Mouse (Mus musculus): ENCODE data around the gene Pick1.
"Not testable (repeated sequence)": the region's sequence is repeated elsewhere in the genome, so short reads cannot be mapped to it uniquely, and the experiment has no call there.

Gene Pick1

GRCm38 (mm10) chr15:79225780-79226179 is 3.2 kb upstream of the Pick1 start:
- DNase-seq: not testable (repeated sequence)

GRCm38 (mm10) chr15:79235268-79235667 is 6.3 kb downstream of the Pick1 start:
- no peak for DNase-seq

GRCm38 (mm10) chr15:79238036-79238435 is 9.1 kb downstream of the Pick1 start:
- DNase-seq: no peak

- no peak for DNase-seq
Observed at GRCm38 (mm10) chr15:79242574-79243233, 13.7 kb downstream of the Pick1 start.

- peak; percentile 93 for DNase-seq
Observed at GRCm38 (mm10) chr15:79243234-79244042, 14.5 kb downstream of the Pick1 start.

- DNase-seq: no peak
Observed at GRCm38 (mm10) chr15:79244071-79244893, 15.3 kb downstream of the Pick1 start.

- no peak for DNase-seq
Observed at GRCm38 (mm10) chr15:79245321-79245720, 16.3 kb downstream of the Pick1 start.

GRCm38 (mm10) chr15:79250236-79250635 is 21.3 kb downstream of the Pick1 start:
- no peak for DNase-seq

- DNase-seq: no peak
Observed at GRCm38 (mm10) chr15:79251168-79251567, 22.2 kb downstream of the Pick1 start.

- peak; percentile 54 for DNase-seq
Observed at GRCm38 (mm10) chr15:79251781-79252491, 23.0 kb downstream of the Pick1 start.

- peak; percentile 47 for DNase-seq
Observed at GRCm38 (mm10) chr15:79252580-79252979, 23.6 kb downstream of the Pick1 start.

- DNase-seq: no peak
Observed at GRCm38 (mm10) chr15:79254661-79255060, 25.7 kb downstream of the Pick1 start, which contains the start of gene Slc16a8. Slc16a8 (minus strand) TSS chr15:79254761.

- no peak for DNase-seq
Observed at GRCm38 (mm10) chr15:79258521-79258920, 29.5 kb downstream of the Pick1 start.

- peak; percentile 69 for DNase-seq
Observed at GRCm38 (mm10) chr15:79261095-79261725, 32.2 kb downstream of the Pick1 start.

GRCm38 (mm10) chr15:79261757-79262156 is 32.8 kb downstream of the Pick1 start:
- DNase-seq: peak; percentile 55

- DNase-seq: peak; percentile 79
Observed at GRCm38 (mm10) chr15:79262375-79262774, 33.4 kb downstream of the Pick1 start.

- no peak for DNase-seq
Observed at GRCm38 (mm10) chr15:79262786-79263309, 33.9 kb downstream of the Pick1 start.

GRCm38 (mm10) chr15:79263726-79264125 is 34.8 kb downstream of the Pick1 start:
- no peak for DNase-seq

GRCm38 (mm10) chr15:79265384-79265783 is 36.4 kb downstream of the Pick1 start:
- no peak for DNase-seq

- DNase-seq: no peak
Observed at GRCm38 (mm10) chr15:79268521-79268920, 39.5 kb downstream of the Pick1 start.

- DNase-seq: peak; percentile 87
Observed at GRCm38 (mm10) chr15:79270317-79271123, 41.5 kb downstream of the Pick1 start.

Data from embryo, embryonic 11 days (tissue).